Mouse (Mus musculus) testis, adult 2 months (tissue): ENCODE data around the gene Pax5.

Experiments
- CTCF ChIP-seq: fragments of 200-500 bp; IDR thresholded peaks from 2 replicates; pipeline ENCODE4 v1.5.1; 2012; ENCODE audit warnings: low read depth, mild to moderate bottlenecking, inconsistent platforms, low read length, moderate library complexity; ENCODE audit not compliant: control insufficient read depth, insufficient read depth, insufficient replicate concordance
- POLR2A ChIP-seq: fragments of 200-500 bp; IDR thresholded peaks from 2 replicates; pipeline ENCODE4 v1.6.1; 2012; ENCODE audit warnings: low read depth, mild to moderate bottlenecking, inconsistent platforms, low read length, moderate library complexity; ENCODE audit not compliant: control insufficient read depth

DNA sequence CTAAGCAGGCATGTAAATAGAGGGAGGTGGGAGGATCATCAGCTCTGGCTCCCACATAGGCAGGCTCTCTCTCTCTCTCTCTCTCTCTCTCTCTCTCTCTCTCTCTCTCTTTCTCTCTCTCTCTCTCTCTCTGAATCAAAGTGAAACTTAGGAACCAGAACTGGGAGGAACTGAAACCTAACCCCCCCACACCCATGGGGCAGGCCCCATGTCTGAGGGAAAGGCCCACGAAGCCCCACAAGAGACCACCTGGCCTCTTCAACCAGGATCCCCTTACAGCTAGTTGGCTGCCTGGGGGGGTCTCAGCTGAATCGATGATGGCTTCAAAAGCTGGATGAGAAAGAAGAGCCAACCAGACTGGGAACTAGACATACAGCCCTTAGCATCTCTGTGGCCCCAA is 39.3 kb downstream of the Pax5 start:
- TF ChIP-seq CTCF (no peak), POLR2A (no peak)
